Mouse (Mus musculus): ENCODE data around the gene Rag2.

Gene Rag2

DNA sequence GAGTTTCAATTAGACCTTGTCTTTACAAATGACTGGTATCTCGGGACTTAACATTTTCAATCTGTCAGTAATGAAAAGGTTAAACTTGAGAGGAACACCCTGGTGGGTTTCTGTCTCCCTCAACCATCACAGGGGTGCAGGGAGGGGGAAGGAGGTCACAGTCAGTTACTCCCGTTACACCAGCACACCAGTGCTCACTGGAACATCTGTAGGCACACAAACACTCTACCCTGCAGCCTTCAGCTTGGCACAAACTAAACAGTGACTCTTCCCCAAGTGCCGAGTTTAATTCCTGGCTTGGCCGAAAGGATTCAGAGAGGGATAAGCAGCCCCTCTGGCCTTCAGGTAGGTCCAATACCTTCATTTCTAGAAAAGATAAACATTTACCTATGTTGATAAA, at the start of gene Rag2:
Gene Rag2, plus strand, starts transcription at position 193 of the 400 bp plus-strand sequence.
- DNase-seq, result no peak

DNA sequence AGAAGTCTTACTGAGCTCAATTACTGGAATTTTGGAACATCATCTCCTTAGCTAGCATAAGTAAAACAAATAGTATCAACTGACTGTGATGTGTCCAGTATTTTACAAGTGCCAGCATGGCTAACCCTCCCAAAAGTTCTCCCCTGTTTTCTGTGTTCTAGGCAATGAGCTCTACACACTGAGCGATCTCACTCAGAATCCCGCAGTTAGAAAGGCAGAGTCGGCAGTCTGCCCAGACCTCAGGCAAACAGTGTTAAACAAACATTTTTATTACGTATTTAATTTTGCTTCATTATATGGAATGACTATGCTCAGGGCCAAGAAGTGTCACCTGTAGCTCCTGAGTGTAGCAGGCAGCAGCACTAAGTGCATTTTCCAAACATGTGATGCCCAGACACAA, 47.3 kb upstream of the Rag2 start:
- DNase-seq, result no peak

DNA sequence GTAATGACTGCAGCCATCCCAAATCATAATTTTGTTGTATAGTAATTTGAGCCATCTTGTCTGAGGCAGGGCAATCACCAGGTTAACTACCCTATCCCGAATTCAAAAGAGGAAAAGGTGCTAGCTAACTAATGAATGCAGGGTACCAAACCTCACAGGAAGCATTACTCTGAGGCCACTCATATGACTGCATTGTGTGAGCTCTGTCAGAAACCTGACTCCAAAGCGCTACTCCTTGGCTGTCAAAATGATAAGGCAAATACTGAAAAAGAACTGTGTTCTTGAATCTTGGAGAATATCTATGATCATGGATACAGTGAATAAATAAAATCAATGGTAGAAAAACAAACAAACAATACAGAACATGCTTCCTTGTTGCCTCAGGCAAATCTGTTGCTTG, 44.5 kb upstream of the Rag2 start:
- no peak for DNase-seq

DNA sequence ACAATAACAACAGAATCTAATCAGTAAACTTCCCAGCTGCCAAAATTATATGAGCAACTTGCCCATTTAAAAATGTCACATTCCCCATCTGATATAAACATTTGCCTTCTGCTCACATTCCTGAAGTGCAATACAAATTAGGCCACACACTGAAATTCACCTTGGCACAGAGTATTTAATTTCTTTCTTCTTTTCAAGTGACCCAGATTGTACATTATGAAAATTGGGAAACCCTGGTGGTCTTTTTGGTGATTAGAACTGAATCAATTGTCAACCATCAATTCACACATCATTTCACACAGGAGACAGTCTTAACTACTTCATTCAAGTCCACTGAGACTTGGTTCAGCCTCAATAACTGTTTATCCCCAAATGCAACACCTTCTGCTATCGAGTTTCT, 44.1 kb upstream of the Rag2 start:
- DNase-seq, result no peak

DNA sequence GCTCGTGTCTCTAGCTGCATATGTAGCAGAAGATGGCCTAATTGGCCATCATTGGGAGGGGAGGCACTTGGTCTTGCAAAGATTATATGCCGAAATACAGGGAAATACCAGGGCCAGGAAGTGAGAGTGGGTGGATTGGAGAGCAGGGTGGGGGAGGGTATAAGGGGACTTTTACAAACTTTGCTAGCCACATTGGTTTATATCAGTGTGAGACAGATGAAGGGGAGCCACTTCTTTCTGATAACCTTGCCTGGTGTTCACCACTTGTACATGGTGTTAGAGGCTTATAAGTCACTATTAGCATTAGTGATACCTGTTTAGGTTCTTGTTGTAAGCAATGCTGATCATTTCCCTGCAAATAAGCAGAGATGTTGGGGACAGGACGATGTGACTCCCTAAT, 43.5 kb upstream of the Rag2 start:
- no peak for DNase-seq

DNA sequence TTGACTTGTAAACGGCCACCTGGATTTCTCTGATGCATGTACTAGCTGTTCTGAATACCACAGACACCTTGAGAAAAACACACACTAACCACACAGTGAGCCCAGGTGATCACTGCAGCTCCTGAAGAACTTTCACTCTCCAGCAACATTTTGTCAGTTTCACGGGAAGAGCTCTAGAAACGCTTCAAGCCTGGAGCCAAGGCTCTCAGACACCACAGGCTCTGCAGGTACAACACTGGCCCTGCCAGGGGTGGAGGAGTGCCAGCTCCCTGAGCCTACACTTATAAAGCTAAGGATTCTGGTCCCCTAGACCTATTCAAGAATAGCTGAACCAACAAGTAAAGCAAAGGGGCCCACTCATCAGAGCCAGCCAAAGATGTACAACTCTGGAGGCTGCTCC, 43.1 kb upstream of the Rag2 start:
- DNase-seq, result no peak

DNA sequence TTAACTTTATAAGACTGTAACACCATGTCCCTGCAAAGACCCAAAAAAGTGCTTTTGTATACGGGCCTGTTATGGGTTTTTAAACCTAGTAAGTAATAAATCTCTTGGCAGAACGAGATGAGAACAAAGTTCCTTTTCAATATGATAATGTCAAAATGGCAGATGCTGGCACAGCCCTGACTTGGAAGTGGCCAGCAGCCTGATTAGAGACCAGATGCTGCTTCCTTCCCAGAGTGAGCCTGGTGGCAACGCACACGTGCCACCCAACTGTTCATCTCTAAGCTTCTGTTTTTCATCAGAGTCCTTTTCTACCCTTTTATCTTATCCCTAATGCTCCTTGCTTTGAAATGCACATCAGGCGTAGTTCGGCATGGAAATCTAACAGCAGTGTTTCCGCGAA, 33.2 kb upstream of the Rag2 start:
- DNase-seq, result no peak

DNA sequence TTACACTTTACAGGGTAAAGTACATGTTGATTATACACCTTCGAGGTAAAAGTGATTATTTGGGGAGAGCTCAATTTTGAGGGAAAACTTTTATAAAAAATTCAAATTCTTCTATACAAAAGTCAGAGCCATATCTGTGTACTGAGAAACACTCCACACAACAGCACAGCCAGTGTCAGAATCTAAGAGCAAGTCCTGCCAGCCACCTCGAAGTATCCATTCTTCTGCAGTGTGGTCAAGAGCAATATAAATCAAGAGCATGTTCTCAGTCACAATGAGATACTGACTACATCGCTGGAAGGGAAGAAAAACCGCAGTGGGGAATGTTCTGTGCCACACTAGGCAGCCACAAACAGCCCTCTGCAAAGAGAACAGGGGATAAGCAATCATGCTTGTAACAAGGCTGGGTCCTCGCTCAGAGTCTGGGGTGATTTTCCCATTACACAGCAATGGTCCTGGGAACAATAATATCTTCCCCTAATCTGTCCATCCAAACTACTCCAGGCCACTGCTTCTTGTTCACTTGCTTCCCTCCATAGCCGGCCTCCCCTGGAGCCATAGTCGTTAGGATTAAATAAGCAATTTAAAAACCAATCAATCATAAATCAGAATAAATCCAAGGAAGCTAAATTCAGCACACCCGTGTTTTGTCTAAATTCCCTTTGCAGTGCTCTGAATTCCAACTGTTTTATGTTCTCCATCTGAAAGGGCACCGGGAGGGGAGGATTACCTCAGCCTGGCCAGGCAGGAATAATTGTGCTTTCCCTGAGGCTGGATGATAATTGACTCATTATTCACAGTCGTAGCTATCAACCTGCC, 32.3 kb upstream of the Rag2 start:
- DNase-seq, result no peak

DNA sequence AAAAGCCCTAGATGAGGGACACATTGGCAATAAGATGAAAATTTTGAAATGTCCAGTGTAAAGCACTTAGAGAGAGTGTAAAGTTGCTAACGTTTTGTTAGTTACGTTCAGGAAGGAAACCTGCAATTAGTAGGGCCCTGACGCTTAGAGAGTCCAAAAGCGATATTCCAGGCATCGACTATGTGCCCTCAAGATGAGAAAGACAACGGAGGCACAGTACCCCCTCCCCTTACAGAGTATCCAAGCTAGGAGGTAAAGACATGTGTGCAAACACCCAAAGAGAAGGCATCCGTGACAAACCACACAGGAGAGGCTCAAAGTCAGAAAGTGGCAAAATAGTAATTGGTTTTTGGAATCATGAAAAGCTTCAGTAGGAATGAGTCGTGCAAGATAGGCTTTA, 31.6 kb upstream of the Rag2 start:
- no peak for DNase-seq

DNA sequence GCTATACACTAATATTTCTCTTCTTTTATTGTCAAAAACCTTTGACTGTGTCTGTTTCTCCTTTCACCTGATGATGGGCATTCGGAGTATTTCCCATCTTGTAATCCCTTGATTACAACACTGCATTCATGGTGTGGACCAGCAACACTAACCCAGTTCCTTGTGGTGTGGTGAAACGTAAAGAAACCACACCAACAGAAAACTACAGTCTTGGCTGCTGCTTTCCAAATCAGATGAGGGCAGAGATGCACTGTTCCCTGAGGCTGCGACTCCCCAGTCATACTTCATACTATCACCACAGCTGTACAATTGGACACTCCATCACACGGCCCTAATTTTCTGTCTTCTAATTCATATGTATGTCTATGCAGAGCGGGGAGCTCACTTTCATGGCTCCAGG, 29.8 kb upstream of the Rag2 start:
- DNase-seq, result no peak

DNA sequence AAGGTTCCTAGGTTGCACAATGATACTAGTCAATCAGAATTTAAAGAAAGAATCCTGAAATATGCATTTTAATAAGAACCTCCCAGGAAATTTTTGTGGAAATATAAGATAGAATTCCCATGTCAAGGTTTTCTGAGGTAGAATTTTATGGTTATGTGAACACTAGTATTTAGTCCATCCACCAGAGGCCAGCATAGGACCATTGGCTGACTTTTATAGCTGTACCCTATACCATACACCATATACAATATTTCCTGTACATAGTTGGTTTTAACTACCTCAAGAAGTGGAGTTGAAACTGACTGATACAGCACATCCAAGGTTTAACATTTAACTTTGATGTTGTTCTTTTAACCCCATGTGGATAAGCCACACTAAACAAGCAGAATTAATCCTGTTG, 27.3 kb upstream of the Rag2 start:
- DNase-seq, result no peak

DNA sequence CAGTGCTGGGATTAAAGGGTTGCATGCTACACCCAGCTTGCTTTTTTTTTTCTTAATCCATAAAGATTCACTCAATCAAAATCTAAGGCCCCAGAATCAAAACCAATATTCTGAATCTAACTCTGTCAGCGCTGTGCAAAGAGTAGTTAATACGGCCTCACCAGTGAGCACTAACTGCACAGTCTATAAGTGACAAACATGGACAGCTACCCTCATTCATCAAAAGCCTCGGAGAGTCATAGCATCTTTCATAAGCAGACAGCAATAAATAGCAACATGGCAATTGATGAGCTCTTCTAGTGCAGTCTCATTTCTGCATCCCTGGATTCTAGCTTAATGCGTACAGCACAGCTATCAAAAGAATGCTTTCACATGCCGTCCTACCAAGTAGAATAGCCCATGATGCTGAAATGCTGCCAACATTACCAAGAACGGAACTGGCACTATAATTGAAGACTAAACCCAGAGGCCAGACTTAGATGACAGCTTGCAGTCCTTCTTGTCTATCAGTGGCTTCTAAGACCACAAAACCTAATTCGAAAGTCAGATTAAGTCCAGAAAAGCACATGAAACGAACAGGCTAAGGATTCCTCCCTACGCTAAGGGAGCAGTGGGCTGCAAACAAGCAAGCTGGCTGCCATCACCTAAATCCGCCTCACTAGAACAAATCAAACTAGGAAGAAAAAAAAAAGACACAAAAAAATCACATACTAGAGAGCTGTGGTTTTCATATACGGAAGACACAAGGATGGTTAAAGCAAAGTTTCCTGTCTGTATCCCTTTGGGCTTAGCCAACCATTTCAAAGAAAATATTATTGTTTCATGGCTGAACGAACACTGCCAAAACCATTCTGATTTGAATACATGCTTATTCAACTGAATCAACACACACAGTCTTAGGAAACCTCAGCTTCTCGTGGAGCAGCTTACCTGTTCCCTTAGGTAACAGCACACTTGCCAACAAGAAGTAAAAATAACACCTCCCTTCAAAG, 26.0 kb upstream of the Rag2 start:
- DNase-seq, result no peak

DNA sequence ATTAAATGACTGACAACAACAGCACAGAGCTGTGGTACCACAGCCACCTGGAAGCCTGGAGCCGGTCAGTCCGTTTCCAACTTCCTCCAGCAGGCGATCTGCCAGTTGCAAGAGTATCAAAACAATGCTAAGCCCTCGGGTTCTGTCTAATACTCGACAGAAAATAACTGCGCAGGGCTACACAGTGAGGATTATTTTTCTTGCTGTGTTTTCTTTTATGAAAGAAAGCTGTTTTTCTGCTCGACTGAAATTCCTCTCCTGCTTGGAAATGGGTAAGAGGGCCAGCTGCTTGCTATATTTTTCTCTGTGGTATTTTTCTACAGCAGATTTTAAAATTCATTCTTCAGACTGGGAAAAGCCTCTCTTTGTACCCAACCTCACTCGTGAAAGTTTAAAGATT, 23.8 kb upstream of the Rag2 start:
- no peak for DNase-seq

DNA sequence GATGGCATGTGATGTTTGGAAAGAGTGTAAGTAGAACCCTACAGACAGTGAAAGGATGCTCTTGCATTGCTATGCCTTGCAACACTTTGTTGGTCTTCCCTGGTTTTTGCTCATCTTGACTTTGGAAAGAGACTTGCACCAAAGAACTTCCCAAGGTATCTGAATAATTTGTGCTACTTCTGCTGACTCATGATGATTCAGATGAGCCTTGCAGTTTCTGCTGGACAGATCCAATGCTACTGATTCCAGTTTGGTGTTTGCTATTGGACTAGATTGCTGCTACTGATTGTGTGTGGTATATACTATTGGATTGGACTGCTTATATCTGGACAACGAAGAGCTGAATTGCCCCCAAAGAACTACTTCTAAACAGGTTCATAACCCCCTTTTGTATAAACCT, 21.4 kb upstream of the Rag2 start:
- DNase-seq, result no peak

DNA sequence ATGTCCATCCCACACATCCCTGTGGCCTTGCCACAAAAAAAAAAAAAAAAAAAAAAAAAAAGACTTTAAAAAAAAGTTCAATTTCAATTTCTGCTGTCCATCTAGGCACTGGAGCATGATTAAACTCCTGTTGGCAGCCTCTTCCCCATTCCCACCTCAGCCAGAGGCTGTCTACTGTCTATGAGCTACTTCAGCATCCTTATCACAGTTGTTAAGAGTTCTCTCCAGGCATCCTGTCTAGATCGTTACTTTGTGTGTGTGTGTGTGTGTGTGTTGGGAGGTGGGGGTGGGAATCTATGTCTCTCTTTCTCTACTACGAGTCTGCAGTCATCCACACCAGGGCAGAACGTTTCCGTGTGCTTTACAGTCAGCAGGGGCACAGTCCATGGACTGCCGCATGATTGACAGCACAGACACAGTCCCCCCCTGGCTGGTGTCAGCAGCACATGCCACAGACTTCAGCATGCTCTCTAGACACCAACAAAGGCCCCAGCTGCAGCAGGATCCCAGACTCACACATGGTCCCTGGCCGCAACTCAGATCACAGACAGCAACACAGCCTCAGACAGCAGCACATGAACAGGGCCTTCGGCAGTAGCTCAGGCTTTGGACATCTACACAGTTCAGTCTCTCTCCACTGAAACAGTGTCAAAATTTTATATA, 16.2 kb upstream of the Rag2 start:
- no peak for DNase-seq

DNA sequence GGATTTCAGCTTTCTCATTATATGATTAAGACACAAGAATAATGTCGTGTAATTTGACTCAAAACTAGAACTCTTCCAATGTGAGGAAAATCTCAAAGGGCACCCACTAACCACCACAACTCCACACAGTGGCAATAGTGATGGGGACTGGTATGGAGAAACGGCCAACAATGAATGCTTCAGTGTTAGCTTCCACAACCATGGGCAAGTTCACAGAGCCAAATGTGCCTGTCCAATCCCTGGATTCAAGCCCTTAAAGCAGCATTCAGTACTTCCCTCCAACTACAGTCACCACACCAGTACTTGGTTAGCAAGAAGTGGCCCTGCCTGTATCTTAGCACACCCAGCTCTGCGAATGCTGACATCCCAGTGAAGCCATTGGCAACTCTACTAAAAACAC, 13.7 kb upstream of the Rag2 start:
- no peak for DNase-seq

DNA sequence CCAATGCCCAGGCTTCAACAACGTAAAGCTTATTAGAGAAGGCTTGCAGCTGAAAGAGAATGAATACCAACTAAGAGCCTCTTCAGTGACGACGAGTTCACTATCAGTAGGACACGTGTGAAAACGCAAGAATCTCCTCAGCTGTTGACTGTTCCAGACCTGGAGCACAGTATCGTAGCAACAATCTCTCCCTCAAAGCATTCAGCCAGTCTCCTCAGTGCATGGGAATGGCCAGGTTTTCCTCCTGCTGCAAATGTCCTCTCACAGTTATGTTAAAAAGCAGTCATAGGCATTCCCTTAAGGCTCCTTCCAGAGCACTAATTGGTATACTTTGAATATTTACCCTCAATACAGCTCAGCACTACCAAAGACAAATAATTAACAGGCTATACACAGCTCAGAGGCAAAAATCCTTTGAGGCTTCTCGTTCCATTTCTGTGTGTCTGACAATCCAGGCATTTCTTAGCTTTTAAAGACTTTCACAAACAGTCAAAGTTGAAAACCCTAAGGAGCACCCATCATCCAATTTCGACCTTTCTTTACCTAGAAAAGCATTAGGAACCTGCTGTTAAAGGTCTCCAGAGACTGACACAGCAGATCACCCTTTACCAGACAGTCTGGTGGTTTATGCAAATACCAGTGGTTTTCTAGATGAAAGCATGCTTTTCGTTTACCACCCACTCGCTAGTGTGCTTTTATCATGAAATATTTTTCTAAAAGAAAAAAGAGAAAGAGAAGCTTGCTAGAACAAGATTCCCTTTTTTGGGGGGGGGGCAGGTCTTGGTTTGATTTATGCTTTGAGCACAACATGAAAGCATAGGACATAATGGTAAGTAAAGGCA, 8.8 kb upstream of the Rag2 start:
- no peak for DNase-seq

DNA sequence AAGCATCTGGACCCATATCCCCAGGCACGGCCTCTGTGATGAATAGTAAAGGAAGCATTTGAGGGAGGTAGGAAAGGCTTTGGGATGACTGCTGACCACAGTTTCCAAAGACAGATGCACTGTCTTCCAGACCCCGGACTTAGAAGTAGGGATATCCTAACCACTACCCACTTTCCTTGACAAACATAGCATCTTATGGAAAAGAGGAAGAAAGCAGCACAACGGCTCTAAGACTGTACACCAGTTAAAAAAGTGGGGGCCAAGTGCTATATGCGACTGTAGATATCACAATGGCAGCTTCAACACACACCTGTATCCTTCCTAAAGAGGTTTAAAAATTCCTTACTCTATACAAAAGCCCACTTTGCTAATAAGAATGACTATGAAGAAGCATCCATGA, 6.1 kb upstream of the Rag2 start:
- DNase-seq, result no peak

DNA sequence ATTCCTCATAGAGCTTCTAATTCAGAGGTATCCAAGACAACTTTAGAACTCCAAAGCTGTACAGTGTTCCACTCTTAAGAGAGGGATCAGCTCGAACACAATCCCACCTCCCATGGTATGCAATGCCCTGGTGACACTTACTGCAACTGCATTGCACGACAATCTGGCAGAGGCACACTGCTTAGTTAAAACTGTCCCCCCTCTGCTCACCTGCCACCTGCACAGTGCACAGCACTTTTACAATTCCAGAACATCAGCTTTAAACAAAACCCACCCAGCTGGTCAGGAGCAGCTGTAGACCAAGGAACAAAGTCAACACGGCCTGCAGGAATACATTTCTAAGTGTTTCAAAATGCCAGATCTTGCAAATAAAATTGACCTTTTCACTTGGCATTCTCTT, 3.6 kb upstream of the Rag2 start:
- no peak for DNase-seq

DNA sequence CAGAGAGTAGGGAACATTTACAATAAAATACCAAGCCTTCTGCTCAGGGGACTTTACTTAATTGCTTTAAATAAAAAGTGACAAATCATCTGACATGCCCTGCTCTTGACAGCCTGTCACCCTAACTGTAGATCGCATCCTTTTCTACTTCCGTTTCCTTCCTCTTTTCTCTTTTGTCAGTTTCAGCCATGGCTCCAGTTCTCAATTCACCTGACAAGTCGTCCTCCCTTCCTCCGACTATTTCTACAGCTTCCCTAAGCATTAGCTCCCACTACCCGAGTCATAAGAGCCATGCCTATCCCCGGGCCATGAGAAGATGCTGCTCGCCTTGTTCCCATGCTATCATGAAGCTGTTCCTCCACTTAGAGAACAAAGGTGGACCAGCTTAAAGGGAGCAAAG, 2.9 kb upstream of the Rag2 start:
- no peak for DNase-seq

DNA sequence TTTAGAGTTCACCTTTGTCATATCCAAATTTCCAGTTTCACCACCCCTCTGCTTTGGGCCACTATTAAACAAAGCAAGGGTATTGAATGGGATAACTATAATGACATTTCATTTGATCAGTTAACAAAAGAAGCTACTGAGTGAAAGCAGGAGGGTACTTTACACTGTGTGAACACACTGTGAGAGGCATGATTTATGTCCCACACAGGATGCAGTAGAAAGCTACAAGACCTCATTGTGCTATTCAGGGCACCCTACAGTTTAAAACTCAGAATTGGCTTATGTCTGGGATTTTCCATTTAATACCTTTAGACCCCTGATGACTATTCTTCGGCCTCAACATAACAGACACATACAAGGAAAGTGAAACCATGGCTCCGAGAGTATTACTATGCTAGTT, 1.5 kb upstream of the Rag2 start:
- no peak for DNase-seq

DNA sequence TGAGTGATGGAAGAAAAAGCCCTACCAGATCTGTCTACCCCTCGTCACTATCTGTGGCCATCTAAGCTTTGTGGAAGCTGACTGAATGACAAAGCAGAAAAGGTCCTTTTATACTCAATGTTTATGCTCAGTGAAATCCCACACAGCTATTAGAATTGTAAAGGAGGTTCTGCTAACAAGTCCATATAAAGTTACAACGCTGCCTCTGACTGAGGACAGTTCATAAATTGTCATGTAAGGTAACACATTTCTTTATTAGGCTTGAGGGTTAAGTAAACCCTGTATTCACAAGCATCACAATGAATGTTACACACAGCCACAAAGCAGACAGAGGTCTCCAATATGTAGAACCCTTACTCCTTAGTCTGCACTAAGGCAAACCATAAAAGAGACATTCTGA, 507 bp upstream of the Rag2 start:
- no peak for DNase-seq

DNA sequence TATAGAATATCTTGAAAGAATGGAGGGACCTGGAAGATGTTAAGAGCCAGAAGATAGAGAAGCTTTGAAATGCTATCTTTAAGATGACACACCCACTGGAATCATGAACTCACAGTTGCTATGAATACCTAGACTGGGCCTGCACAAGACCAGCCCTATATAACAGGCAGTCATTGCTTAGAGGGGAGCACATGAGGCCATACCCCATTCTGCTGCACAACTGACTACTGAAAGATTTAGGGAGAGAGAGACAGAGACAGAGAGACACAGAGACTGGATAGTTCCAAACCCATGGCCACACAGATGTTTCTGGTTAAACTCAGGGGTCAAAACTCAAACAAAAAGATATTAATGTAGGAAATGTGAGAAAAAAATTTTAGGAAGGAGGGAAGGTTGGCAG, 2.7 kb downstream of the Rag2 start:
- DNase-seq, result no peak
